Mouse (Mus musculus): ENCODE measurements around the gene Bag3. TPM values are rescaled to one million over a fixed set of nuclear protein-coding genes. Genes with fewer than 3 reads are reported as not detected.
"Not testable (repeated sequence)": the region's sequence is repeated elsewhere in the genome, so short reads cannot be mapped to it uniquely, and the experiment has no call there.

Gene Bag3
- total RNA-seq, 2 experiments from 2014 or later, result 130 to 132 TPM

GRCm38 (mm10) chr7:128556923-128557430 lies 33.6 kb downstream of the Bag3 start:
- intact Hi-C loops (cut with DNase I), result loop anchor here (5.0 kb wide), 1 partner anchor 120 kb away; no protein-coding TSS in a partner anchor
- no peak for DNase-seq

GRCm38 (mm10) chr7:128563373-128563772 lies 40.0 kb downstream of the Bag3 start:
- intact Hi-C loops (cut with DNase I), result loop anchor here (5.0 kb wide), 1 partner anchor 129 kb away; no protein-coding TSS in a partner anchor

GRCm38 (mm10) chr7:128566311-128566710 lies 42.9 kb downstream of the Bag3 start:
- DNase-seq, result no peak
- intact Hi-C loops (cut with DNase I), result loop anchor here (5.0 kb wide), 2 partner anchors 36 to 51 kb away; no protein-coding TSS in a partner anchor

More at GRCm38 (mm10) chr7:128563373-128563772, 40.0 kb downstream of the Bag3 start:
- no peak for DNase-seq

- intact Hi-C loops (cut with DNase I), result loop anchor here (5.0 kb wide), 2 partner anchors 35 to 50 kb away; no protein-coding TSS in a partner anchor
These were observed 44.3 kb downstream of the Bag3 start for GRCm38 (mm10) chr7:128567561-128568244.

GRCm38 (mm10) chr7:128569429-128569828 lies 46.0 kb downstream of the Bag3 start:
- not testable (repeated sequence) for DNase-seq
- intact Hi-C loops (cut with DNase I), result loop anchor here (5.0 kb wide), 2 partner anchors 33 to 48 kb away; no protein-coding TSS in a partner anchor

More at GRCm38 (mm10) chr7:128567561-128568244, 44.3 kb downstream of the Bag3 start:
- DNase-seq, result no peak

GRCm38 (mm10) chr7:128569987-128570656 lies 46.7 kb downstream of the Bag3 start:
- no peak for DNase-seq
- intact Hi-C loops (cut with DNase I), result loop anchor here (5.0 kb wide), 3 partner anchors 32 to 88 kb away; no protein-coding TSS in a partner anchor

GRCm38 (mm10) chr7:128570657-128571056 lies 47.2 kb downstream of the Bag3 start:
- intact Hi-C loops (cut with DNase I), result loop anchor here (5.0 kb wide), 1 partner anchor 88 kb away; no protein-coding TSS in a partner anchor

GRCm38 (mm10) chr7:128572030-128572429 lies 48.6 kb downstream of the Bag3 start:
- no peak for DNase-seq
- intact Hi-C loops (cut with DNase I), result loop anchor here (5.0 kb wide), 1 partner anchor 90 kb away; no protein-coding TSS in a partner anchor

More at GRCm38 (mm10) chr7:128570657-128571056, 47.2 kb downstream of the Bag3 start:
- not testable (repeated sequence) for DNase-seq

GRCm38 (mm10) chr7:128575211-128575610 lies 51.8 kb downstream of the Bag3 start:
- DNase-seq, result no peak
- intact Hi-C loops (cut with DNase I), result no loop called here

- DNase-seq, result no peak
- intact Hi-C loops (cut with DNase I), result no loop called here
These were observed 52.4 kb downstream of the Bag3 start for GRCm38 (mm10) chr7:128575794-128576193.

- no peak for DNase-seq
- intact Hi-C loops (cut with DNase I), result no loop called here
These were observed 54.2 kb downstream of the Bag3 start for GRCm38 (mm10) chr7:128577607-128578006.

GRCm38 (mm10) chr7:128578199-128578945 lies 55.0 kb downstream of the Bag3 start:
- intact Hi-C loops (cut with DNase I), result no loop called here
- DNase-seq, result no peak

- intact Hi-C loops (cut with DNase I), result no loop called here
- no peak for DNase-seq
These were observed 56.0 kb downstream of the Bag3 start for GRCm38 (mm10) chr7:128579381-128579780.

- intact Hi-C loops (cut with DNase I), result no loop called here
- no peak for DNase-seq
These were observed 56.9 kb downstream of the Bag3 start for GRCm38 (mm10) chr7:128580318-128580717.

GRCm38 (mm10) chr7:128581864-128582484 lies 58.6 kb downstream of the Bag3 start:
- intact Hi-C loops (cut with DNase I), result no loop called here

GRCm38 (mm10) chr7:128583213-128583948 lies 60.0 kb downstream of the Bag3 start:
- intact Hi-C loops (cut with DNase I), result no loop called here
- no peak for DNase-seq

More at GRCm38 (mm10) chr7:128581864-128582484, 58.6 kb downstream of the Bag3 start:
- DNase-seq, result no peak

- no peak for DNase-seq
- intact Hi-C loops (cut with DNase I), result no loop called here
These were observed 64.0 kb downstream of the Bag3 start for GRCm38 (mm10) chr7:128587334-128587933.

GRCm38 (mm10) chr7:128591345-128592084 lies 68.1 kb downstream of the Bag3 start:
- peak in 1 of 2 experiments; percentile 11 for DNase-seq
- intact Hi-C loops (cut with DNase I), result no loop called here

Measured in gastrocnemius, postnatal 36 days (tissue).